In the genomic region with DNA sequence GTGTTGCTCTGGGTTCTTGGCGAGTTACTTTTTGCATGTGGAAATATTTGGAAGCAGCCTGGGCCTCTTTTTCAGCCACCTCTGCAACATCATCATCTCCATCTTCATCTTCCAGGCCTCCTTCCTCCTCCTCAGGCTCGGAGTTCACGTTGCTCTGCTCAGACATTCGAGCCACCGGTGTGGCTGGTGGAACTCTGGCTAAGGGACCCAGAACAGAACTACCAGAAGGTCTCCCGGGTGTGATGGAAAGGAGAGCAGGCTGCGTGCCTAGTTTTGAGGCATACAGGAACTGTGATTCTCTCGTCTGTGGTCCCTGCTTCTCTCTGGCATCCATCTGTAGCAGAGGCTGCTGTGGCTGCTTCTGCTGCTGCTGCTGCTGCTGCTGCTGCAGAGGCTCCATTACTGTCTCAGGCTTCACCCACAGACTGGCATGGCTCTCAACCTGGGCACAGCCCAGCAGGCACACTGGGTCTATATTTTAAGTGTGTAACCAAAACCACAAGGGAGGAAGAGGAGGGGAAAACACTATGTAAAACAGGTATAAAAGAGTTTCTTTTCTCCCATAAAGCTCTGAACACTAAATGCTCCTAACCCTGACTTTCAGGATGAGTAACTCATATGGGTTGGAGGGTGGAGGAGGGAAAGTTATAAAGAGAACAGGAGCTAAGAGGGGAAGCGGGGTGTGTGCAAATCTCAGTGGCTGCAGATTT, we compare ENCODE assay signal across 1 mouse cellular context.
A peak's percentile ranks its signal among the peaks of the same experiment; 100 is the strongest.
TF ChIP-seq lines count a peak whose summit lies in the region.

No protein-coding gene starts in this region.

TF ChIP-seq in CH12.LX, 34 proteins besides CTCF, POLR2A, EP300 and RAD21 (continued from another document):
- TF ChIP-seq SIN3A (IDR thresholded peaks at IDR 0.05; ENCODE audit: low read length) (peak; percentile 87), USF1 (IDR thresholded peaks at IDR 0.05; ENCODE audit: low read depth, low read length) (no peak), MXI1 (IDR thresholded peaks at IDR 0.05; ENCODE audit: low read depth, low read length) (peak; percentile 82; the same call in 1 of the 2 replicates), NELFE (IDR thresholded peaks at IDR 0.05; ENCODE audit: low read depth, low read length) (no peak), TBP (conservative IDR thresholded peaks at IDR 0.05; ENCODE audit: low read depth, low read length) (0 out of 2 replicates have a peak, but pooled peaks have one; percentile 66), SMC3 (IDR thresholded peaks at IDR 0.05; ENCODE audit: low read depth, low read length) (no peak), TCF12 (IDR thresholded peaks at IDR 0.05; ENCODE audit: low read depth, low read length) (peak; percentile 27; the same call in 1 of the 2 replicates), PAX5 (IDR thresholded peaks at IDR 0.05; ENCODE audit: low read length) (no peak), KAT2A (IDR thresholded peaks at IDR 0.05; ENCODE audit: insufficient replicate concordance, low read length) (no peak), ZMIZ1 (IDR thresholded peaks at IDR 0.05; ENCODE audit: low read depth, low read length) (no peak), ZNF384 (IDR thresholded peaks at IDR 0.05; ENCODE audit: low read depth, low read length) (peak; percentile 17; the same call in 1 of the 2 replicates), MYC (IDR thresholded peaks at IDR 0.05; ENCODE audit: low read depth, low read length) (no peak), ZC3H11A (IDR thresholded peaks at IDR 0.05; ENCODE audit: low read depth, low read length) (no peak), IRF4 (IDR thresholded peaks at IDR 0.05; ENCODE audit: low read depth, low read length) (peak; percentile 94), ETS1 (conservative IDR thresholded peaks at IDR 0.05; ENCODE audit: low read depth, low read length) (peak; percentile 80), JUND (conservative IDR thresholded peaks at IDR 0.05; ENCODE audit: low read depth, low read length) (peak; percentile 79), GABPA (IDR thresholded peaks at IDR 0.05; ENCODE audit: insufficient replicate concordance, low read depth, low read length) (no peak), UBTF (IDR thresholded peaks at IDR 0.05; ENCODE audit: low read depth, low read length) (0 out of 2 replicates have a peak, but pooled peaks have one; percentile 63)
TF ChIP-seq in CH12.LX: peak in this region for 16.
